ENCODE assay signal across 18 mouse cellular contexts in genomic region chr13:34669919-34670865, GRCm38 (mm10). TPM values are rescaled to one million over a fixed set of nuclear protein-coding genes. Genes with fewer than 3 reads are reported as not detected.
DNase-seq lines count a peak whose midpoint lies in the region; ATAC-seq lines count a peak whose summit lies in the region.
"Had no signal": no experiment of that assay in that cellular context is flagged by ENCODE, and none has a peak within 500 bp of the region (broad histone marks: within the 10 kb centered on the region; RNA-seq: fewer than 3 reads in every experiment).

No protein-coding gene starts in this region.

- no peaks in the 10 kb centered on the region for H3K36me3 ChIP-seq in neural tube, embryonic 12.5 days
- no peaks in the 10 kb centered on the region for H3K36me3 ChIP-seq in hindbrain, embryonic 12.5 days
- H3K36me3 ChIP-seq in midbrain, embryonic 13.5 days, result no peaks in the 10 kb centered on the region
- H3K36me3 ChIP-seq in splenic B cell, adult 2 months (ENCODE audit: control insufficient read depth, insufficient read depth, low read length, poor library complexity, severe bottlenecking), result no peaks in the 10 kb centered on the region
- no peaks in the 10 kb centered on the region for H3K36me3 ChIP-seq in intestine, embryonic 16.5 days (ENCODE audit: control insufficient read depth, insufficient read depth, low read length)
- H3K36me3 ChIP-seq: heart, embryonic 10.5 days; liver, embryonic 13.5 days had no signal

- DNase-seq in neural tube, embryonic 10.5 days (ENCODE audit: extremely low spot score, low spot score), result no peak
- peak; percentile 33 for DNase-seq in splenic B cell, adult 2 months (ENCODE audit: low read depth, low spot score)
- no peak for DNase-seq in thymus, postnatal 4 days
- no peak for DNase-seq in testis, postnatal 14 days (ENCODE audit: low spot score)
- DNase-seq: cerebellum, postnatal 36 days; gastrocnemius, postnatal 10 days; heart, postnatal 36 days; kidney, adult 8-10 months; kidney, postnatal 4 days; left cerebral cortex, postnatal 4 days; liver, embryonic 13.5 days; thymus, adult 2 months had no signal

- ATAC-seq in neural tube, embryonic 12.5 days (ENCODE audit: low FRiP score, low read depth), result 0 out of 2 replicates have a peak, but pooled peaks have one; percentile 25
- peak; percentile 55 for ATAC-seq in hindbrain, embryonic 12.5 days (ENCODE audit: low FRiP score)
- peak; percentile 85 for ATAC-seq in midbrain, embryonic 13.5 days
- ATAC-seq in intestine, embryonic 16.5 days, result no peak
- ATAC-seq: lung, postnatal 0 days had no signal

- peaks cover 8% of the 10 kb centered on the region for H3K4me1 ChIP-seq in neural tube, embryonic 12.5 days
- peaks cover 10% of the 10 kb centered on the region for H3K4me1 ChIP-seq in hindbrain, embryonic 12.5 days
- peaks cover 25% of the 10 kb centered on the region for H3K4me1 ChIP-seq in midbrain, embryonic 13.5 days (replicated peaks)
- H3K4me1 ChIP-seq in intestine, embryonic 16.5 days (ENCODE audit: control insufficient read depth, insufficient read depth, low read length), result no peaks in the 10 kb centered on the region
- H3K4me1 ChIP-seq: heart, embryonic 10.5 days; liver, embryonic 13.5 days had no signal

- peak overlapping the region; percentile 29; the same call in 1 of the 2 replicates for H3K27ac ChIP-seq in neural tube, embryonic 12.5 days
- H3K27ac ChIP-seq in hindbrain, embryonic 12.5 days, result peak overlapping the region; percentile 77
- H3K27ac ChIP-seq in midbrain, embryonic 13.5 days, result peak overlapping the region; percentile 79
- H3K27ac ChIP-seq in intestine, embryonic 16.5 days (ENCODE audit: low read length), result no peak overlapping the region
- H3K27ac ChIP-seq: heart, embryonic 10.5 days; liver, embryonic 13.5 days had no signal

- no peaks in the 10 kb centered on the region for H3K27me3 ChIP-seq in neural tube, embryonic 12.5 days (replicated peaks)
- H3K27me3 ChIP-seq in hindbrain, embryonic 12.5 days, result no peaks in the 10 kb centered on the region
- H3K27me3 ChIP-seq in midbrain, embryonic 13.5 days, result peaks cover 33% of the 10 kb centered on the region
- no peaks in the 10 kb centered on the region for H3K27me3 ChIP-seq in splenic B cell, adult 2 months (ENCODE audit: control insufficient read depth, insufficient read depth, low read length, poor library complexity, severe bottlenecking)
- H3K27me3 ChIP-seq in intestine, embryonic 16.5 days (replicated peaks; ENCODE audit: control insufficient read depth, insufficient read depth, low read length), result no peaks in the 10 kb centered on the region
- H3K27me3 ChIP-seq: liver, embryonic 13.5 days had no signal

- WGBS in neural tube, embryonic 12.5 days, result 47% methylated on average over 16 of the region's 16 CpGs
- WGBS in hindbrain, embryonic 12.5 days, result 48% methylated on average over 16 of the region's 16 CpGs
- 14% methylated on average over 16 of the region's 16 CpGs for WGBS in midbrain, embryonic 13.5 days
- WGBS in intestine, embryonic 16.5 days, result 66% methylated on average over 16 of the region's 16 CpGs

- no peak overlapping the region for H3K9ac ChIP-seq in neural tube, embryonic 12.5 days
- no peak overlapping the region for H3K9ac ChIP-seq in hindbrain, embryonic 12.5 days
- no peak overlapping the region for H3K9ac ChIP-seq in midbrain, embryonic 13.5 days (replicated peaks)
- no peak overlapping the region for H3K9ac ChIP-seq in intestine, embryonic 16.5 days (ENCODE audit: low read depth, low read length)
- H3K9ac ChIP-seq: liver, embryonic 13.5 days had no signal

- H3K4me2 ChIP-seq in neural tube, embryonic 12.5 days (replicated peaks), result 0 out of 2 replicates have a peak overlapping the region, but pooled peaks have one; percentile 8
- H3K4me2 ChIP-seq in hindbrain, embryonic 12.5 days (replicated peaks), result peak overlapping the region; percentile 13
- peak overlapping the region; percentile 40 for H3K4me2 ChIP-seq in midbrain, embryonic 13.5 days (replicated peaks)
- H3K4me2 ChIP-seq in intestine, embryonic 16.5 days (ENCODE audit: low read depth, low read length), result no peak overlapping the region
- H3K4me2 ChIP-seq: liver, embryonic 13.5 days had no signal

- no peak overlapping the region for H3K4me3 ChIP-seq in neural tube, embryonic 12.5 days
- H3K4me3 ChIP-seq in hindbrain, embryonic 12.5 days, result no peak overlapping the region
- H3K4me3 ChIP-seq in midbrain, embryonic 13.5 days (replicated peaks), result peak overlapping the region; percentile 7; the same call in 1 of the 2 replicates
- no peak overlapping the region for H3K4me3 ChIP-seq in intestine, embryonic 16.5 days (ENCODE audit: low read length)
- H3K4me3 ChIP-seq: heart, embryonic 10.5 days; liver, embryonic 13.5 days had no signal

- no peaks in the 10 kb centered on the region for H3K9me3 ChIP-seq in neural tube, embryonic 12.5 days
- no peaks in the 10 kb centered on the region for H3K9me3 ChIP-seq in hindbrain, embryonic 12.5 days (replicated peaks)
- no peaks in the 10 kb centered on the region for H3K9me3 ChIP-seq in midbrain, embryonic 13.5 days
- H3K9me3 ChIP-seq in intestine, embryonic 16.5 days (ENCODE audit: control insufficient read depth, low read length), result no peaks in the 10 kb centered on the region
- H3K9me3 ChIP-seq: heart, embryonic 10.5 days; liver, embryonic 13.5 days had no signal

RNA-seq across cellular contexts. Expression of gene Pxdc1, which starts 16.9 kb away (rescaled TPM):
- 3.9 and 4.7 TPM in 2 replicates for polyA plus RNA-seq in neural tube, embryonic 12.5 days (2016; fragmentation: Nextera tagmentation; extraction: Ambion mirVana)
- polyA plus RNA-seq in hindbrain, embryonic 12.5 days (2016; fragmentation: Nextera tagmentation; extraction: Ambion mirVana), result 7.9 and 10.6 TPM in 2 replicates
- polyA plus RNA-seq in midbrain, embryonic 13.5 days (2015; fragmentation: Nextera tagmentation; extraction: Ambion mirVana), result 7.8 and 8.3 TPM in 2 replicates
- polyA plus RNA-seq in intestine, embryonic 16.5 days (2015; fragmentation: Nextera tagmentation; extraction: Ambion mirVana), result 22.6 and 25.6 TPM in 2 replicates
